Mouse (Mus musculus) E14TG2a.4 (cell line): ENCODE data around the gene Cntrob.

ENCODE experiments used
- CTCF ChIP-seq: conservative IDR thresholded peaks from 2 replicates; pipeline ENCODE4 v1.5.1; 2014; ENCODE audit warnings: low read length
- NANOG ChIP-seq: IDR thresholded peaks from 2 replicates; pipeline ENCODE4 v1.6.1; 2014; ENCODE audit warnings: borderline replicate concordance, low read length, mixed read lengths
- POU5F1 ChIP-seq: IDR thresholded peaks from 2 replicates; pipeline ENCODE4 v1.6.1; 2014; ENCODE audit warnings: low read length, borderline replicate concordance

DNA sequence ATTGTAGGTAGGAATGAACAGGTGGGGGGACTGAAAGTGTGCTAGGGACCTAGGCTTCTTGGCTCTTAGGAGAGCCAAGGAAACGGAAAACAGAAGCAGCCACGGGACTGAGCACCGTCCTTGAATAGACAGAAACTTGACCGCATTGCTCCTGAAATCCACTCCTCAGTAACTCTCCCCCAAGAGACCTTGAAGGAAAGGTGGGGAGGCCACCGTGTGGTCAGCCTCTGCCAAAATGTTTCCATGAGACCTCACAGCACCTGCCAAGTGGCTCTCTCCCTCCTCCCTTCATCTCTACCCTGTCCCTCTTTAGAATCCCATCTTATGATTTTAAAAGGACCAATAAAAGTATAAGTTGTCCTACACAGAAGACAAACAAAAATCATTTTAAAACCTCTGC lies 46.3 kb downstream of the Cntrob start:
- TF ChIP-seq CTCF (no peak), NANOG (no peak), POU5F1 (no peak)
